Mouse (Mus musculus) liver, embryonic 14.5 days (tissue): ENCODE data around the gene Cnnm2. TPM values are rescaled to one million over a fixed set of nuclear protein-coding genes. Genes with fewer than 3 reads are reported as not detected.
A peak's percentile ranks its signal among the peaks of the same experiment; 100 is the strongest.

Experiments
- ATAC-seq: fragments of 200-750 bp; cut with Nextera tagmentation; 2 replicates; pipeline ENCODE4 v1.8.0; 2017; ENCODE audit warnings: moderate number of reproducible peaks, mild to moderate bottlenecking, moderate library complexity; ENCODE audit not compliant: insufficient read depth
- DNase-seq, 3 experiments: peaks; one replicate each; pipeline ENCODE4 v3.0.0-alpha.2; 2012 to 2013; ENCODE audit warnings: low read depth in 3 of 3, low spot score in 3 of 3
- H3K27ac ChIP-seq: fragments of 300-500 bp; sonication (generic); 2 replicates; pipeline ENCODE4 v1.5.1; 2014; ENCODE audit warnings: moderate library complexity, mild to moderate bottlenecking, control low read depth, inconsistent platforms
- H3K27me3 ChIP-seq: fragments of 300-500 bp; sonication (generic); 2 replicates; pipeline ENCODE4 v1.6.1; 2014; ENCODE audit warnings: mild to moderate bottlenecking, low read length, moderate library complexity; ENCODE audit not compliant: control insufficient read depth, insufficient read depth
- H3K36me3 ChIP-seq: fragments of 300-500 bp; sonication (generic); replicated peaks from 2 replicates; pipeline ENCODE4 v1.6.1; 2014; ENCODE audit warnings: low read depth; ENCODE audit not compliant: control insufficient read depth, insufficient read depth
- H3K4me1 ChIP-seq, 2 experiments: fragments of 200-500 bp in 1 of 2; fragments of 300-500 bp in 1 of 2; sonication (generic) in 1 of 2; replicated peaks; 2 replicates each; pipeline ENCODE4 v1.6.1; 2012 to 2014; ENCODE audit warnings: antibody characterized with exemption in 1 of 2, inconsistent platforms in 1 of 2, low read length in 1 of 2; ENCODE audit not compliant: control insufficient read depth in 2 of 2, insufficient read depth in 2 of 2
- H3K4me2 ChIP-seq: fragments of 300-500 bp; sonication (generic); 2 replicates; pipeline ENCODE4 v1.6.1; 2014; ENCODE audit warnings: low read depth, mild to moderate bottlenecking, control low read depth, moderate library complexity
- H3K4me3 ChIP-seq, 2 experiments: fragments of 200-500 bp in 1 of 2; fragments of 300-500 bp in 1 of 2; sonication (generic) in 1 of 2; 2 replicates each; pipeline ENCODE4 v1.5.1; 2012 to 2014; ENCODE audit warnings: low read depth in 2 of 2, low read length in 2 of 2, mild to moderate bottlenecking in 2 of 2, control low read depth in 1 of 2, inconsistent platforms in 1 of 2, moderate library complexity in 1 of 2; ENCODE audit not compliant: insufficient read depth in 1 of 2
- H3K9ac ChIP-seq: fragments of 300-500 bp; sonication (generic); replicated peaks from 2 replicates; pipeline ENCODE4 v1.6.1; 2014; ENCODE audit warnings: mild to moderate bottlenecking, control low read depth, moderate library complexity
- H3K9me3 ChIP-seq: fragments of 300-500 bp; sonication (generic); 2 replicates; pipeline ENCODE4 v1.6.1; 2016; ENCODE audit warnings: low read length, mixed read lengths; ENCODE audit not compliant: control insufficient read depth
- CTCF ChIP-seq: IDR thresholded peaks from 2 replicates; pipeline ENCODE4 v1.5.1; 2016; ENCODE audit warnings: antibody characterized with exemption, low read depth, control low read depth
- EP300 ChIP-seq: IDR thresholded peaks from 2 replicates; pipeline ENCODE4 v1.6.1; 2016; ENCODE audit warnings: antibody characterized with exemption, low read depth
- WGBS: fragments of 180-500 bp; shearing (Covaris S2); extraction: QIAGEN DNeasy Blood & Tissue Kit; methylation state at CpG from one replicate; pipeline ENCODE4 v1.1.7; 2014; ENCODE audit not compliant: insufficient replicate concordance; 5-methylcytosine and 5-hydroxymethylcytosine counted together
- polyA plus RNA-seq, 2 experiments: library from polyadenylated mRNA; depleted of rRNA in 1 of 2; stranded (reverse) in 1 of 2; unstranded in 1 of 2; fragments of >200 nt; fragmentation: Nextera tagmentation in 1 of 2; extraction: Ambion mirVana in 1 of 2; gene quantifications; 2 replicates each; pipeline versions ENCODE4 v1.2.1 to v1.2.3; 2012 to 2014

Cnnm2 gene
- polyA plus RNA-seq, 2 experiments = 1.5 to 1.7 TPM

DNA sequence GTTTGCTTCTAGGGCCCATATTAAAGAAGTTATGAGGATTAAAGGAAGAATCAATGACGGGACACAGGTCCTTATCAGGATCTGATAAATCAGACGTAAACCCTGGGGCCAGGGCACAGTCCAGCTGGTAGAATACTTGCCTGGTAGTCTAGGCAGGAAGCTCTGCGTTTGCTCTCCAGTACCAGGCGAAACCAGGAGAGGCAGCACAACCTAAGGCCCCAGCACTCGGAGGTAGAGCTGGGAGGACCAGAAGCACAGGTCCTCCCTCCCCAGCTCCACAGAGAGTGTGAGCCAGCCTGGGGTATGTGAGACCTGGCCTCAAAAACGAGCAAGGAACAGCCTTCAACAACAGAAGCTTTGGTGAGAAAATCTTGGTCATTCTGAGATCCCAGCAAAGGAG, 19.8 kb upstream of the Cnnm2 start:
- Histone ChIP-seq H3K27me3 (no peaks in the 10 kb centered on the region), H3K36me3 (no peaks in the 10 kb centered on the region; the same call in 1 of the 2 replicates), H3K4me3 (no peak overlapping the region), H3K9me3 (no peaks in the 10 kb centered on the region), H3K27ac (no peak overlapping the region), H3K4me2 (no peak overlapping the region), H3K4me1 (no peaks in the 10 kb centered on the region), H3K9ac (no peak overlapping the region)
- DNase-seq = no peak
- TF ChIP-seq EP300 = no peak
- TF ChIP-seq CTCF = peak; percentile 40
- ATAC-seq = no peak
- 34% methylated on average over 6 of the region's 6 CpGs for WGBS

DNA sequence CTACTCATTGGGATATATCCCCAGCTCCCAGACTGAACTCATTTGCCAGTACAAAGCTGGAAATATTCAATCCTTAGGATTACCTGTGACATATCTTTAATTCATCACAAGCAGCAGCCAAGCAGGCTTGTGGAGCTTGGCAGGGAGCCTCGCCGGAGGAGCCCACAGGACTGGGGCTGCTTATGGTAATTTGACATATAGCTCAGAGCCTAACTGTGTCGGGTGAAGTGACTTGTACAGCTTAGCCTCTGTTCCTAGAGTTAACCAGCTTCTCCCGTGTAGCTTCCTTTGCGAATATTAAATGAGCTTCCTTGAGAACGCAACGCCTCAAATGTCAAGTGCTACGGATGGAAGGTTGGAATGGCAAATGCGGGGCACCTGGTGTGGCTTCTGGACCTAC, 16.7 kb upstream of the Cnnm2 start:
- DNase-seq (no peak), ATAC-seq (no peak)
- no peaks in the 10 kb centered on the region for H3K27me3 ChIP-seq
- no peaks in the 10 kb centered on the region for H3K36me3 ChIP-seq
- H3K9ac ChIP-seq = no peak overlapping the region
- WGBS = 65% methylated on average over 9 of the region's 9 CpGs
- H3K4me1 ChIP-seq = no peaks in the 10 kb centered on the region
- no peak overlapping the region for H3K4me2 ChIP-seq
- H3K4me3 ChIP-seq = no peak overlapping the region
- no peaks in the 10 kb centered on the region for H3K9me3 ChIP-seq
- H3K27ac ChIP-seq = no peak overlapping the region
- TF ChIP-seq EP300 (no peak), CTCF (no peak)

DNA sequence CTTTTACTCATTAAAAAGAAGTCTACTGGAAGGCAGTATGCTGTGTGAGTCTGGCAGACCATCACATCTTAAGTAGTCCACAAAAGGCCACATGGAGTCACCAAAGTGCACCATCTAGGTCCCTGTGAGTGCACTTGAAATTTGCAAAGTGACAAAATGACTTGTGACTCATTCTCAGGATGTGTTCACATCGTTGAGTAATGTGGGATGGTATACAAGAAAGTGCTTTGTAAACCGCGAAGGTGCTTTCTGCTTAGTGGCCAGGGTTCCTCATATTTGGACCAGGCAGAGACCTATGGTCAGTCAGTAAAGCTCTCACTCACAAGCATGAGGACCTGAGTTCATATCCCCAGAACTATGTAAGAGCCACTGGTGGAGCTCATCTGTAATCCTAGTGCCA, 13.6 kb upstream of the Cnnm2 start:
- no peak for ATAC-seq
- DNase-seq = no peak
- H3K27ac ChIP-seq = no peak overlapping the region
- no peaks in the 10 kb centered on the region for H3K4me1 ChIP-seq
- 67% methylated on average over 3 of the region's 3 CpGs for WGBS
- H3K9me3 ChIP-seq = no peaks in the 10 kb centered on the region
- H3K4me2 ChIP-seq = no peak overlapping the region
- no peak overlapping the region for H3K9ac ChIP-seq
- H3K4me3 ChIP-seq = no peak overlapping the region
- TF ChIP-seq CTCF = no peak
- TF ChIP-seq EP300 = no peak
- no peaks in the 10 kb centered on the region for H3K27me3 ChIP-seq
- no peaks in the 10 kb centered on the region for H3K36me3 ChIP-seq

GRCm38 (mm10) chr19:46752235-46752634, 9.2 kb upstream of the Cnnm2 start:
- DNase-seq (no peak), ATAC-seq (no peak)
- no peak overlapping the region for H3K27ac ChIP-seq
- TF ChIP-seq CTCF (no peak), EP300 (no peak)
- whole genome bisulfite sequencing = 68% methylated on average over 5 of the region's 5 CpGs
- H3K4me3 ChIP-seq = no peak overlapping the region
- no peak overlapping the region for H3K9ac ChIP-seq
- no peaks in the 10 kb centered on the region for H3K36me3 ChIP-seq
- H3K27me3 ChIP-seq = no peaks in the 10 kb centered on the region
- H3K9me3 ChIP-seq = no peaks in the 10 kb centered on the region
- no peaks in the 10 kb centered on the region for H3K4me1 ChIP-seq
- H3K4me2 ChIP-seq = no peak overlapping the region

DNA sequence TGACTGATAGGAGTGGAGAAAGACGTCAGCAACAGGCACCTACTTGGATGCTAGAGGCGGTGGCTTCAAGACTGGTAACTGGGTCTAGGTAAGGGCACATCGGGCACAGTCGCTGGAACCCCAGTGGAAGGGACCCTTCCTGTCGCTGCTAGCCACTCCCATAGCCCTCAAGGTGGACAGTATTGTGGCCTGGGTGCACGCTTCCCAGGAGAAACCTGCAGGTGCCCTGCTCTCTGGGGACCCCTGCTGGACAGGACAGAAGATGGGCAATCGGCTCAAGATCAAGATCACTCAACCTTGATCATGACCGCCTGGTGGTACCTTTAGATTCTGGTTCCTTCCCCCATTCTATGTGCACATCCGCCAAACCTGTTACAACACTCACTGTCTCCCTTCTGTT, 6.3 kb upstream of the Cnnm2 start:
- Histone ChIP-seq H3K9ac (no peak overlapping the region), H3K9me3 (no peaks in the 10 kb centered on the region), H3K4me3 (no peak overlapping the region), H3K27ac (no peak overlapping the region), H3K4me1 (no peaks in the 10 kb centered on the region), H3K36me3 (no peaks in the 10 kb centered on the region), H3K4me2 (no peak overlapping the region), H3K27me3 (peaks cover 9% of the 10 kb centered on the region)
- ATAC-seq (no peak), DNase-seq (no peak)
- TF ChIP-seq EP300 (no peak), CTCF (peak; percentile 90)
- 40% methylated on average over 9 of the region's 9 CpGs for WGBS
